Mouse (Mus musculus) heart, embryonic 13.5 days (tissue): ENCODE results near the gene Cask. TPM values are rescaled to one million over a fixed set of nuclear protein-coding genes. Genes with fewer than 3 reads are reported as not detected.
A peak's percentile ranks its signal among the peaks of the same experiment; 100 is the strongest.

Source experiments
- ATAC-seq: fragments of 200-750 bp; cut with Nextera tagmentation; 2 replicates; pipeline ENCODE4 v1.8.0; 2017; ENCODE audit warnings: moderate TSS enrichment; ENCODE audit not compliant: insufficient number of reproducible peaks, low FRiP score, low TSS enrichment; ENCODE audit errors: extremely low read depth
- H3K27ac ChIP-seq: fragments of 300-500 bp; sonication (generic); replicated peaks from 2 replicates; pipeline ENCODE4 v1.5.1; 2015; ENCODE audit warnings: moderate library complexity, mild to moderate bottlenecking, inconsistent platforms
- H3K27me3 ChIP-seq: fragments of 300-500 bp; sonication (generic); replicated peaks from 2 replicates; pipeline ENCODE4 v1.6.1; 2015; ENCODE audit warnings: mild to moderate bottlenecking, inconsistent platforms
- H3K36me3 ChIP-seq: fragments of 300-500 bp; sonication (generic); 2 replicates; pipeline ENCODE4 v1.6.1; 2015; ENCODE audit warnings: mild to moderate bottlenecking, inconsistent platforms
- H3K4me1 ChIP-seq: fragments of 300-500 bp; sonication (generic); 2 replicates; pipeline ENCODE4 v1.6.1; 2015; ENCODE audit warnings: inconsistent platforms
- H3K4me2 ChIP-seq: fragments of 300-500 bp; sonication (generic); 2 replicates; pipeline ENCODE4 v1.6.1; 2015; ENCODE audit warnings: inconsistent platforms, mild to moderate bottlenecking, moderate library complexity
- H3K4me3 ChIP-seq: fragments of 300-500 bp; sonication (generic); 2 replicates; pipeline ENCODE4 v1.5.1; 2015; ENCODE audit warnings: moderate library complexity, mild to moderate bottlenecking, inconsistent platforms
- H3K9ac ChIP-seq: fragments of 300-500 bp; sonication (generic); 2 replicates; pipeline ENCODE4 v1.6.1; 2015; ENCODE audit warnings: inconsistent platforms, mild to moderate bottlenecking, moderate library complexity
- H3K9me3 ChIP-seq: fragments of 300-500 bp; sonication (generic); 2 replicates; pipeline ENCODE4 v1.6.1; 2016; ENCODE audit warnings: inconsistent platforms
- WGBS: fragments of 180-500 bp; shearing (Covaris S2); methylation state at CpG from one replicate; pipeline ENCODE4 v1.1.7; 2015; ENCODE audit warnings: mixed read lengths; 5-methylcytosine and 5-hydroxymethylcytosine counted together
- polyA plus RNA-seq: library from polyadenylated mRNA; unstranded; fragments of >200 nt; fragmentation: Nextera tagmentation; extraction: Ambion mirVana; gene quantifications from 2 replicates; pipeline ENCODE4 v1.2.1, GENCODE M21; 2015

Gene Cask
- polyA plus RNA-seq: 6.1 and 6.4 TPM in 2 replicates

DNA sequence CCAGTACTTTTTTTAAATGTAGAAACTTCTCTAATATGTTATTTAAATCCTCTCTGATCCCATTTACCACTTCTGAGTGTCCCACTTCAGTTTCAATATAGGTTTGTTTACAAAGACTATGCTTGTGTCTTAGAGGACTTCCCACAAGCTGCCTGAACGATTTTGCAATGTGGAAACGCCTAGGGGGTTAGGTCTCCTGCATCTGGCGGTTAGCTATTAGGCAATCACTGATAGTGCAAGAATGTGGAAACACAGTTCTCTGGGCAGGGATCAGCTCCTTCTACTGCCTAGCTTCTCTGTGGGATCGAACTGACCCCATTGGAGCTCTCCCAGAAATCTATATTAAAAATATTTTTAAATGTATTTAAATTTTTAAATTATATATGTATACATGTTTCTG lies at the start of gene Cask:
Cask (minus strand) TSS at position 83 of the 400 bp plus-strand sequence.
- H3K4me2 ChIP-seq: no peak within 1 kb of the TSS
- no peaks in the 10 kb centered on the region for H3K36me3 ChIP-seq
- no peaks in the 10 kb centered on the region for H3K4me1 ChIP-seq
- H3K4me3 ChIP-seq: no peak within 1 kb of the TSS
- WGBS: 23% methylated on average over 4 of the region's 4 CpGs
- H3K9ac ChIP-seq: no peak within 1 kb of the TSS
- H3K27ac ChIP-seq: no peak within 1 kb of the TSS
- no peak for ATAC-seq
- H3K9me3 ChIP-seq: no peaks in the 10 kb centered on the region
- no peaks in the 10 kb centered on the region for H3K27me3 ChIP-seq

DNA sequence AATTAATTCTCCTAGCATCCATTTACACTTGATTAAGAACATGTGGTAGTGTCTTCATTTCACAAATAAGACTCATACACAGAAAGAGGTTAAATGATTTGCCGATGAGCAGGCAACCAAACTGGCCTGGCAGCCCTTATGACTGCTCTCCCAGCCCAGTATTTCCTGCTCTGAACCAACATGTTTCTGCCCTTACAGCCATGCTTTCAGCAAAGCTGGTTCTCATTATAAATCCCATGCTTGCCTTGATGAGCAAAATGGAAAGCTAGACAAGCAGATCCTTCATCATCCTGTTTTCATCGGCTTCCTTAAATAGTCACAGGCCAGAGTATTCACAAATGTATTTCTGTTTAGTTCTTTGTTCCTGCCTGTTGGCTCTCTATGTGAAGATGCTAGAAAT lies 38.8 kb upstream of the Cask start:
- no peaks in the 10 kb centered on the region for H3K9me3 ChIP-seq
- H3K4me1 ChIP-seq: no peaks in the 10 kb centered on the region
- no peak for ATAC-seq
- H3K27me3 ChIP-seq: no peaks in the 10 kb centered on the region
- H3K36me3 ChIP-seq: no peaks in the 10 kb centered on the region
- no peak overlapping the region for H3K4me3 ChIP-seq
- 67% methylated on average over 2 of the region's 2 CpGs for WGBS
- no peak overlapping the region for H3K27ac ChIP-seq
- H3K9ac ChIP-seq: no peak overlapping the region
- H3K4me2 ChIP-seq: no peak overlapping the region

GRCm38 (mm10) chrX:13884348-13884747 lies 33.2 kb upstream of the Cask start:
- no peaks in the 10 kb centered on the region for H3K4me1 ChIP-seq
- no peaks in the 10 kb centered on the region for H3K27me3 ChIP-seq
- ATAC-seq: no peak
- no peak overlapping the region for H3K27ac ChIP-seq
- no peaks in the 10 kb centered on the region for H3K9me3 ChIP-seq
- no peak overlapping the region for H3K4me2 ChIP-seq
- no peak overlapping the region for H3K4me3 ChIP-seq
- WGBS: 48% methylated on average over 1 of the region's 1 CpGs
- no peaks in the 10 kb centered on the region for H3K36me3 ChIP-seq
- no peak overlapping the region for H3K9ac ChIP-seq

- no peaks in the 10 kb centered on the region for H3K36me3 ChIP-seq
- H3K4me1 ChIP-seq: no peaks in the 10 kb centered on the region
- H3K9ac ChIP-seq: no peak overlapping the region
- no peak overlapping the region for H3K27ac ChIP-seq
- ATAC-seq: no peak
- H3K27me3 ChIP-seq: no peaks in the 10 kb centered on the region
- H3K9me3 ChIP-seq: no peaks in the 10 kb centered on the region
- no peak overlapping the region for H3K4me3 ChIP-seq
- H3K4me2 ChIP-seq: peak overlapping the region; percentile 28
- 11% methylated on average over 6 of the region's 6 CpGs for WGBS
Observed at GRCm38 (mm10) chrX:13881969-13882368, 30.8 kb upstream of the Cask start.

DNA sequence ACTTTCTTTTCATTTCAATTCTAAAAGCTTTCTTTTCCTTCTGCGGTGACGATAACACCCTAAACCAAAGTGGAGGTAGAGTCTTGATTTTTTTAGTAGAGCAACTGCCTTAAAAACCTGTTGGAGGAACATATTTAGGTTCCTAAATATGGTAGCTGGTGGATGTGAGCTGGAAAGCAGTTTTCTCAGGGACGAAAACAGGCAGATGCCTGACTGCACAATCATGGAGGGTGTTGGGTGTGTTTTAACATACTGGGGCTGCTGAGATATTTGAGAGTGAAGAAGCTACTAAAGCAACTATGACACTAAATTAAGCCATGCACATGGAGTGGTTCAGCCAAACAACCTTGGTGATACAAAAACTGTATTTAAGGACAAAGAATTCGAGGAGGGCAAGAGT lies 9.0 kb upstream of the Cask start:
- Histone ChIP-seq H3K36me3 (no peaks in the 10 kb centered on the region), H3K4me3 (no peak overlapping the region), H3K27ac (no peak overlapping the region), H3K4me2 (no peak overlapping the region), H3K4me1 (no peaks in the 10 kb centered on the region), H3K9ac (no peak overlapping the region), H3K27me3 (no peaks in the 10 kb centered on the region), H3K9me3 (no peaks in the 10 kb centered on the region)
- WGBS: 80% methylated on average over 4 of the region's 4 CpGs
- no peak for ATAC-seq

GRCm38 (mm10) chrX:13859051-13859450 lies 7.9 kb upstream of the Cask start:
- H3K9ac ChIP-seq: no peak overlapping the region
- H3K27ac ChIP-seq: no peak overlapping the region
- H3K4me3 ChIP-seq: no peak overlapping the region
- no peak for ATAC-seq
- no peak overlapping the region for H3K4me2 ChIP-seq
- H3K4me1 ChIP-seq: no peaks in the 10 kb centered on the region
- no peaks in the 10 kb centered on the region for H3K36me3 ChIP-seq
- WGBS: 80% methylated on average over 9 of the region's 9 CpGs
- H3K9me3 ChIP-seq: no peaks in the 10 kb centered on the region
- H3K27me3 ChIP-seq: no peaks in the 10 kb centered on the region

DNA sequence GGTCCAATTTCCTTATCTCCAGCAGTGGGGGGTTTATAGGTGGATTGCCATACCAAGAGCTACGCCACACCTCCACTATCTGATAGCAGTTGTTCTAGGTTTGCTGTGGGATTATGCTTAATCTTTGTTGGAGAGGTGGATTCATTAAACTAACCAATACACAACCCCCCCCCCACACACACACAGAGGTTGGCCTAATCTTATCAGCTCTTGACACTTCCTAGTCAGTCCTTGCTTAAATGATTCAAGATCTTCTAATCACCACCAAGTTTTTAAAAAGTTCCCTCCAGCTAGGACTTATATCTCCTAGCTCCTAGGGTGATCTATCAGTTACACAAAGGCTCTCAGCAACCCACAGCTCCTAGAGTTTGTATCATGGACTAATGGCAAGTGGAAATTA lies 2.7 kb downstream of the Cask start:
- H3K27ac ChIP-seq: no peak overlapping the region
- H3K4me3 ChIP-seq: no peak overlapping the region
- no peak overlapping the region for H3K9ac ChIP-seq
- ATAC-seq: no peak
- no peaks in the 10 kb centered on the region for H3K9me3 ChIP-seq
- no peaks in the 10 kb centered on the region for H3K36me3 ChIP-seq
- no peaks in the 10 kb centered on the region for H3K27me3 ChIP-seq
- no peaks in the 10 kb centered on the region for H3K4me1 ChIP-seq
- H3K4me2 ChIP-seq: no peak overlapping the region
- 50% methylated on average over 1 of the region's 1 CpGs for WGBS

DNA sequence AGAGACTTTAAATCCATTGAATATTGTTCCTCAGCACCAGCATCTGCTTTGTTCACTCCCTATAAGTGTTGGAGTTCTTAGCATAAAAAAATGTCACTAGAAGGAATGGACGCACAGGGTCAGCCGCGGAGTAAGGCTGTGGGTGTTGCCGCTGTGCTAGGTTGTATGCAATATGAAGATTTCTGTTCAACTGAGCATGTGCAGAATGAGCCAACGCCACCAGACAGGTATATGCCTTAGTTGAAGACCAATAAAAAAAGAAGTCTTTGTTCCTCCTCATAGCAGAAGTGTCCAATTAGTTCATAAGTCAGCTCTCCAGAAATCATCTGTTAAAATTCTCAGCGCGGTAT lies 3.7 kb downstream of the Cask start:
- no peaks in the 10 kb centered on the region for H3K36me3 ChIP-seq

DNA sequence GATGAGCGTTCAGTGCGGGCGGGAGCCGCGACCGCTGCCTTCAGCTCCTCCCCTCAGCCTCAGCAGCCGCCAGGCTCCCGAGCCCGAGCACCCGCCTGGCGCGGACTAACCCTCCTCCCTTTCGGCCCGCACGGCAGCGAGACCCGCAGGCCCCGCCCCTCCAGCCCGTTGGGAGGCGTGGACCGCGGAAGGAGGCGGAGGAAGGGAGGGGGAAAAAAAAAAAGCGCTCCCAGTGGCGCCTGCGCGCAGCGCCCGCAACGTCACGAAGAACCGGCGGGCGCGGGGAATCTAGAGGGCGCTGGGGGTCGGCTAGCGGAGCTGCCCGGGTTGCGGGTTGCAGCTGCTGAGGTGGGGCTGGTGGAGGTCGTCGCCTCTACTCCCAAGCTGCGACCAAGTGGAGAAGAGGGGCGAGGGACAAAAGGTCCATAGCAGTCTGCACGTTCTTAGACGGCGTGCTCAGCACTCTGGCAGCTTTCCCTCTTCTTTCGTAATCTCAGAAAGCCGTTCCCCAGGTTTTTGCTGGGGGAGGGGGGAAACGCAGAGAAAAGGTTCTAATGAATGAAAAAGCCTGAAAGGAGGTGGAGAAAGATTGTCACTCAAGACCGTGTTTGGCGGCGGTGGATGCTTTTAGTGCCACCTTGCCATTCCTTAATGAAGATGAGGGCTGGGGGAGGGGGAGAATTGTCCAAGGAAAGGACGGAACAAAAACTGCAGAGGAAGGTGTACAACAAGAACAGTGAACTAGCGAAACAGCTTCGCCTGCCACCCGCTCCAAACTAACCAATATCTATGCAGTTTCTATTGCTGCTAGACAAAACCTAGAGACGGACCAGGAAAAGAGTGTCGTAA lies 4.3 kb downstream of the Cask start:
- WGBS: 14% methylated on average over 49 of the region's 59 CpGs
- no peaks in the 10 kb centered on the region for H3K9me3 ChIP-seq
- ATAC-seq: peak; percentile 83

More for the DNA sequence above, 3.7 kb downstream of the Cask start:
- WGBS: 13% methylated on average over 7 of the region's 7 CpGs
- peak overlapping the region; percentile 78 for H3K9ac ChIP-seq
- peak overlapping the region; percentile 81 for H3K27ac ChIP-seq
- no peaks in the 10 kb centered on the region for H3K9me3 ChIP-seq
- peak overlapping the region; percentile 69 for H3K4me3 ChIP-seq
- no peak for ATAC-seq
- no peaks in the 10 kb centered on the region for H3K4me1 ChIP-seq
- no peaks in the 10 kb centered on the region for H3K27me3 ChIP-seq
- peak overlapping the region; percentile 70 for H3K4me2 ChIP-seq

GRCm38 (mm10) chrX:13845858-13846652 lies 5.1 kb downstream of the Cask start:
- Histone ChIP-seq H3K4me3 (peak overlapping the region; percentile 69), H3K4me2 (peak overlapping the region; percentile 70), H3K9ac (peak overlapping the region; percentile 87), H3K27me3 (no peaks in the 10 kb centered on the region), H3K4me1 (no peaks in the 10 kb centered on the region), H3K27ac (peak overlapping the region; percentile 86), H3K36me3 (no peaks in the 10 kb centered on the region), H3K9me3 (no peaks in the 10 kb centered on the region)
- ATAC-seq: peak; percentile 55
- WGBS: 8% methylated on average over 45 of the region's 100 CpGs

More for the DNA sequence above, 4.3 kb downstream of the Cask start:
- peak overlapping the region; percentile 86 for H3K27ac ChIP-seq
- H3K27me3 ChIP-seq: no peaks in the 10 kb centered on the region
- H3K4me3 ChIP-seq: peak overlapping the region; percentile 69
- H3K4me1 ChIP-seq: no peaks in the 10 kb centered on the region
- no peaks in the 10 kb centered on the region for H3K36me3 ChIP-seq
- H3K9ac ChIP-seq: peak overlapping the region; percentile 87
- H3K4me2 ChIP-seq: peak overlapping the region; percentile 70

DNA sequence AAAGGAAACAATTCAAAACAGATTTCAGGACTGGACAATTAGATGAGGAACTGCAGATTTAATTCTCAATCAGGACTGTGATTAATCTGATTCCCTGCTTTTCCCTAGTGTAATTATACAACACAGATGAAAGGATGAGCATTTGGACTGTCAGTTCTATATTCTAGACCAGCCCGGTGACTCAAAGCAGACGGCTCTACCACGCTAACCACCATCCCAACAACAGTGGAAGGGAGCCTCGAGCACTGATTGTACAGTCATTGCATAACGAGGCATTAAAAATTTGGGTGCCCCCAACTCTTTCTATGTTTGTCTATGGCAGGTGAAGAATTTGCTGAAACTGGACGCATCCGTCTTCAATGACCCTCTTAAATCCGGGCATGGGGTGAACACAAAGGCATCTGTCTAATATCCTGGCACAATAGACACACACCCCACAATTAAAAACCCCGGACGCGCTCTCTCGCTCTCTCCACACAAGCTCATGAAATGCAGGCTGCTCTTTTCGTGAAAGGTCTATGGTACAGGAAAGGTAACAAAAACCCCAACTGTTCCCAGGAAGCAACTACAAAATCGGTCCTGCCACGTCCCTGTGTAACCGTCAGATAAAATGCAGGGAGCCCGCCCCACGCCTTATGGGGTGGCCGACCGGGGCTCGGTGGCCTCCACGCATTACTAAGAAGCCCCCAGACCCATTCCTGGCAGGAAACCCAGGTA lies 5.9 kb downstream of the Cask start:
- WGBS: 13% methylated on average over 22 of the region's 22 CpGs
- no peaks in the 10 kb centered on the region for H3K27me3 ChIP-seq
- H3K36me3 ChIP-seq: no peaks in the 10 kb centered on the region
- peak overlapping the region; percentile 86 for H3K27ac ChIP-seq
- peak overlapping the region; percentile 87 for H3K9ac ChIP-seq
- ATAC-seq: no peak
- H3K4me1 ChIP-seq: no peaks in the 10 kb centered on the region
- H3K9me3 ChIP-seq: no peaks in the 10 kb centered on the region
- H3K4me3 ChIP-seq: peak overlapping the region; percentile 69
- H3K4me2 ChIP-seq: peak overlapping the region; percentile 70
